Mouse (Mus musculus): ENCODE measurements around the gene Tet2.

GRCm38 (mm10) chr3:133524341-133525050, 20.4 kb downstream of the Tet2 start:
- TF ChIP-seq EP300 (IDR thresholded peaks at IDR 0.05) (no peak), CTCF (IDR thresholded peaks at IDR 0.05) (no peak)

Measured in lung, postnatal 0 days (tissue).